Mouse (Mus musculus): Measurements from ENCODE around the gene Gm29776.

The Gm29776 gene

GRCm38 (mm10) chr14:54652787-54653186 lies 45.8 kb downstream of the Gm29776 start:
- no peak for DNase-seq (ENCODE audit: extremely low read depth, insufficient read length, low spot score)

GRCm38 (mm10) chr14:54651556-54651955 lies 47.1 kb downstream of the Gm29776 start:
- no peak for DNase-seq (ENCODE audit: extremely low read depth, insufficient read length, low spot score)

GRCm38 (mm10) chr14:54650621-54651454 lies 47.8 kb downstream of the Gm29776 start:
- peak; percentile 60 for DNase-seq (ENCODE audit: extremely low read depth, insufficient read length, low spot score)

GRCm38 (mm10) chr14:54647900-54648299 lies 50.7 kb downstream of the Gm29776 start:
- DNase-seq (ENCODE audit: extremely low read depth, insufficient read length, low spot score): no peak

GRCm38 (mm10) chr14:54646898-54647636 lies 51.6 kb downstream of the Gm29776 start:
- no peak for DNase-seq (ENCODE audit: extremely low read depth, insufficient read length, low spot score)

- DNase-seq (ENCODE audit: extremely low read depth, insufficient read length, low spot score): no peak
Measured at GRCm38 (mm10) chr14:54646455-54646854, 52.2 kb downstream of the Gm29776 start.

GRCm38 (mm10) chr14:54644294-54644693 lies 54.3 kb downstream of the Gm29776 start:
- DNase-seq (ENCODE audit: extremely low read depth, insufficient read length, low spot score): peak; percentile 52

- DNase-seq (ENCODE audit: extremely low read depth, insufficient read length, low spot score): no peak
Measured at GRCm38 (mm10) chr14:54643011-54643410, 55.6 kb downstream of the Gm29776 start.
